Mouse (Mus musculus): ENCODE measurements around the gene Mrps11. TPM values are rescaled to one million over a fixed set of nuclear protein-coding genes. Genes with fewer than 3 reads are reported as not detected.
A peak's percentile ranks its signal among the peaks of the same experiment; 100 is the strongest.

Mrps11 gene
- polyA plus RNA-seq, 2 experiments: 45.2 to 46.3 TPM

DNA sequence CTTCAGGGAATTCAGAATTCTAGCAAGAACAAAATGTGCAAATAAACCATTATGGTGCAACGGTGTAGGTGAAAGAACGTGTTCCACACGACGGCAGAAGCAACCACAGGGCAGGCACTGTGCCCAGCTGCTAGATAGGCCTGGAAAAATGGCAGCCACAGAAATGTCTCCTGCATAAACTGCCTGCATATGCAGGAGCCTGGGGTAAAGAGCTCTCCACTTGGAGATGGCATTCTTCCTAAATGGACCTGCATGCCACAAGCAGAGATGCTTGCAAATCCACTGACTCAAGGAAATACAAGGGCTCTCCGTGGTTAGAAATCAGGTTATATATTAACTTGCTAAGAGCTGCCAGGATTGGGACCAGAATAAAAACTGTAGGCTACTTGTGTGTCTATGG lies 4.2 kb upstream of the Mrps11 start:
- no peaks in the 10 kb centered on the region for H3K9me3 ChIP-seq (ENCODE audit: control insufficient read depth, low read length)
- H3K4me2 ChIP-seq (ENCODE audit: low read depth): no peak overlapping the region
- no peak overlapping the region for H3K9ac ChIP-seq (replicated peaks)
- H3K36me3 ChIP-seq (replicated peaks; ENCODE audit: control insufficient read depth, insufficient read depth, low read depth): peaks cover 11% of the 10 kb centered on the region
- no peaks in the 10 kb centered on the region for H3K27me3 ChIP-seq (ENCODE audit: control insufficient read depth, insufficient read depth, low read length)
- H3K4me1 ChIP-seq (replicated peaks; ENCODE audit: control insufficient read depth in 2 of 2, insufficient read depth in 2 of 2, low read length in 1 of 2): peaks cover 5 to 8% of the 10 kb centered on the region in 2 experiments; a peak in 3 of 4 replicates
- TF ChIP-seq EP300 (IDR thresholded peaks at IDR 0.05; ENCODE audit: low read depth) (no peak), CTCF (IDR thresholded peaks at IDR 0.05; ENCODE audit: low read depth) (no peak)
- 72% methylated on average over 5 of the region's 5 CpGs for WGBS (ENCODE audit: insufficient replicate concordance)
- no peak for DNase-seq (ENCODE audit: low read depth in 3 of 3, low spot score in 3 of 3)
- H3K27ac ChIP-seq: no peak overlapping the region
- H3K4me3 ChIP-seq (ENCODE audit: insufficient read depth in 1 of 2, low read depth in 2 of 2, low read length in 2 of 2): no peak overlapping the region
- no peak for ATAC-seq (ENCODE audit: insufficient read depth)

DNA sequence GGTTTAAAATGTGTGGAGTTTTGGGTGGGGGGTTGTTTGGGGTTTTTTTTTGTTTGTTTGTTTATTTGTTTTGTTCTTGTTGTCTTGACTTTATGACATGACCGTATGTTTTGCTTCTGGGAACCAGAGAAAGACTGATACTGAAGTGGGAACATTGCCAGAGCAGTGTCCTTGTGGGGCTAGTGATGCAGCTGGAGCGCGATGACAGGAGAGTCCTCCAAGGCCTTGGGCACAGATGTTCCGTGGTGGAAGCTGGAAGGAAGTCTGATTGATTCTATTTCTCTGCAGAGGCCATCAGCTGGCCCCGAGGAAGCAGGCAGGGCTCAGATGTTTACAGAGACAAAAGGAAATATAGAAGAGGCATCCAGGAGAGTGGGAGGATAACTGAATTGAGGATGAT lies 3.0 kb downstream of the Mrps11 start:
- DNase-seq (ENCODE audit: low read depth in 3 of 3, low spot score in 3 of 3): no peak
- Histone ChIP-seq H3K4me1 (replicated peaks; ENCODE audit: control insufficient read depth in 2 of 2, insufficient read depth in 2 of 2, low read length in 1 of 2) (peaks cover 10 to 12% of the 10 kb centered on the region in 2 experiments; a peak in 3 of 4 replicates), H3K9ac (replicated peaks) (no peak overlapping the region), H3K36me3 (replicated peaks; ENCODE audit: control insufficient read depth, insufficient read depth, low read depth) (peaks cover 14% of the 10 kb centered on the region), H3K27ac (no peak overlapping the region), H3K4me3 (ENCODE audit: insufficient read depth in 1 of 2, low read depth in 2 of 2, low read length in 2 of 2) (no peak overlapping the region), H3K4me2 (ENCODE audit: low read depth) (no peak overlapping the region), H3K9me3 (ENCODE audit: control insufficient read depth, low read length) (no peaks in the 10 kb centered on the region), H3K27me3 (ENCODE audit: control insufficient read depth, insufficient read depth, low read length) (no peaks in the 10 kb centered on the region)
- no peak for ATAC-seq (ENCODE audit: insufficient read depth)
- WGBS (ENCODE audit: insufficient replicate concordance): 76% methylated on average over 5 of the region's 5 CpGs
- TF ChIP-seq CTCF (IDR thresholded peaks at IDR 0.05; ENCODE audit: low read depth): no peak
- no peak for TF ChIP-seq EP300 (IDR thresholded peaks at IDR 0.05; ENCODE audit: low read depth)

DNA sequence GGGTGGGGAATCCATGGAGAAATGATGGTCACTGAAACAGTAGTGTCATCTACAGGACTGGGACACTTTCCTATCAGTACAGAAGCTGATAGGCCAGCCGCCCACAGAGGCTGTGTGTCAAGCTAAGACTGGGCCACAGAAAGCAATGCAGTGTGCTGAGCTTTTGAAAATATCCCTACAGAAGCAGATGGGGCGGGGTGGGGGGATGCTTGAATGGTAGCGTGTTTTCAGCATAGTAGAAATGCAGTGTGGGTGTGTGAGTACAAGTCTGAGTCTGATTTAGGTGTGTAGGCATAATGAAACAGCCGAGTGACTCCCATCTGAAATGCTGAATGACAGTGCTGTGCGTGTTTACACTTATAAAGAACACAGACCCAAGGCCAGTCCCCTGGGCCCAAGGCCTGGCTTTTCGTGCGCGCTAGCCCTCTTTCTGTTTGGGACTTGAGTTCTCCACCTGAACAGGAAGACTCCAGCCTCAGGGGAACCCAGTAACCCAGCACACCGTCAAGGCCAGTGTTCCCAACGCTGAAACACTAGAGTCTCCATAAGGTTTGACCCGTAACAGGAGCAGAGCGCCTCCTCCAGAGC lies 5.0 kb downstream of the Mrps11 start:
- peaks cover 14% of the 10 kb centered on the region for H3K36me3 ChIP-seq (replicated peaks; ENCODE audit: control insufficient read depth, insufficient read depth, low read depth)
- 74% methylated on average over 12 of the region's 12 CpGs for WGBS (ENCODE audit: insufficient replicate concordance)
- no peaks in the 10 kb centered on the region for H3K9me3 ChIP-seq (ENCODE audit: control insufficient read depth, low read length)
- H3K27ac ChIP-seq: no peak overlapping the region
- no peak overlapping the region for H3K4me3 ChIP-seq (ENCODE audit: insufficient read depth in 1 of 2, low read depth in 2 of 2, low read length in 2 of 2)
- TF ChIP-seq CTCF (IDR thresholded peaks at IDR 0.05; ENCODE audit: low read depth): no peak
- TF ChIP-seq EP300 (IDR thresholded peaks at IDR 0.05; ENCODE audit: low read depth): no peak
- no peak for ATAC-seq (ENCODE audit: insufficient read depth)
- no peaks in the 10 kb centered on the region for H3K27me3 ChIP-seq (ENCODE audit: control insufficient read depth, insufficient read depth, low read length)
- H3K4me1 ChIP-seq (replicated peaks; ENCODE audit: control insufficient read depth in 2 of 2, insufficient read depth in 2 of 2, low read length in 1 of 2): peaks cover 5% of the 10 kb centered on the region in 2 experiments; a peak in 3 of 4 replicates
- H3K9ac ChIP-seq (replicated peaks): no peak overlapping the region
- DNase-seq (ENCODE audit: low read depth in 3 of 3, low spot score in 3 of 3): no peak
- H3K4me2 ChIP-seq (ENCODE audit: low read depth): no peak overlapping the region

DNA sequence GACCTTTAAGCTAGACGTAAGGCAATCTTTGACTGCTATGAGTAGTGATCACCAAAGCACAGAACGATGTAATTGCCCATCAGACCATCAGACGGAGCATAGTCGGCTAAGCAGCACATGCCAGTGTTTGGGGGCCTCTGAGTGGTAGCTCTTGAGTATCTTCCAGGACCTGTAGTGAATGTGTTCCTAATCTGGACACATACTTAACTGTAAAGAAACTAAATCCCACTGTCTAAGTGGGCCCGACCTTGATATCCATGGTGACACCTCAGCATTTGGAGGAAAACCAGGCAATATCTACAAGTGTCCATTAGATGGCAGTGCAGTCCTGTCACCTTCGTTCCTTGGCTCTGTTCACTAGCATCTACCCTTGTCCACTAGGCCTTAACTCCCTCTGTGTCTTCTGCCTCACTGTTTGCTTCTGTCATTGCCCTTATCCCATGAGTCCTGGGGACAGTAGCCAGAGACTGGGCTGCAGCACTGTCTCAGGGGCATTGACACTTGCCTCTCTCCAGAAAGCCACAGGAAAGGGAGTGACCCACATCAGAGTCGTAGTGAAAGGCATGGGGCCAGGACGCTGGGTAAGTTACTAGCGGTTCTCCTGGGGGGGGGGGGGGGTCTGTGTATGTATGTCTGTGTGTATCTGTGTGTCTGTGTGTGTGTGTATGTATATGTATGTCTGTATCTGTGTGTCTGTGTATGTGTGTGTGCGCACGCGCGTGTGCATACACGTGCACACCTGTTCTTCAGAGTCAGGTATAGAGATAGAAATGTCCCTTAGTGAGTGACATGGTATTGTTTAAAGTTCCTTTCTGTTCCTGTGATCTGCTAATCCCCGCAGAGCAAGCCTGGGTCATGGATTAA lies 8.7 kb downstream of the Mrps11 start:
- Histone ChIP-seq H3K9ac (replicated peaks) (no peak overlapping the region), H3K4me3 (ENCODE audit: insufficient read depth in 1 of 2, low read depth in 2 of 2, low read length in 2 of 2) (no peak overlapping the region), H3K4me2 (ENCODE audit: low read depth) (no peak overlapping the region), H3K9me3 (ENCODE audit: control insufficient read depth, low read length) (no peaks in the 10 kb centered on the region), H3K36me3 (replicated peaks; ENCODE audit: control insufficient read depth, insufficient read depth, low read depth) (peaks cover 14% of the 10 kb centered on the region), H3K27me3 (ENCODE audit: control insufficient read depth, insufficient read depth, low read length) (no peaks in the 10 kb centered on the region), H3K4me1 (replicated peaks; ENCODE audit: control insufficient read depth in 2 of 2, insufficient read depth in 2 of 2, low read length in 1 of 2) (peaks cover 16 to 22% of the 10 kb centered on the region in 2 experiments), H3K27ac (no peak overlapping the region)
- peak; percentile 60; the same call in 1 of the 2 replicates for ATAC-seq (ENCODE audit: insufficient read depth)
- TF ChIP-seq CTCF (IDR thresholded peaks at IDR 0.05; ENCODE audit: low read depth) (peak; percentile 94), EP300 (IDR thresholded peaks at IDR 0.05; ENCODE audit: low read depth) (no peak)
- 78% methylated on average over 15 of the region's 15 CpGs for WGBS (ENCODE audit: insufficient replicate concordance)
- peak; percentile 45 to 53 (median 49) for DNase-seq (ENCODE audit: low read depth in 3 of 3, low spot score in 3 of 3)
